Mouse (Mus musculus): ENCODE measurements around the gene Fis1. TPM values are rescaled to one million over a fixed set of nuclear protein-coding genes. Genes with fewer than 3 reads are reported as not detected.

The Fis1 gene
- total RNA-seq, 2 experiments from 2014 or later = 222 to 225 TPM

DNA sequence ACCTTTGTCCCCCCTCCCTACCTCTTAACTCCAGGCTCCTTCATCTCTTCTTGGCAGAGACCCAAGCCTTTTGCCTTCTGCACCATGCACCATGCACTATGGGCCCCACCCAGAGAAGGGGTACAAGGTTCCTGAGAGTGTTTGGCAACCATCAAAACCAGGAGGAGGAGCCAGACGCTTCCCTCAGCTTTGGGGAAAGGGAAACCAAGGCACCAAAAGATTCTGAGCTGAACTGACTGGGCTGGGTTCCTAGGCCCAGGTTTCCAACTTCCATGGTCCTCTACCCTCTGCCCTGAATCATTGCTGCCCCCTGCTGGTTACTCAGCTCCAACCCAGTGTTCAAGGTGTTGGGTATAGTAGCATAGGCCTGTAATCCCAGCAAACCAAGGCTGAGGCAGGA is 17.6 kb downstream of the Fis1 start:
- peak in 1 of 2 experiments; percentile 26 for DNase-seq

DNA sequence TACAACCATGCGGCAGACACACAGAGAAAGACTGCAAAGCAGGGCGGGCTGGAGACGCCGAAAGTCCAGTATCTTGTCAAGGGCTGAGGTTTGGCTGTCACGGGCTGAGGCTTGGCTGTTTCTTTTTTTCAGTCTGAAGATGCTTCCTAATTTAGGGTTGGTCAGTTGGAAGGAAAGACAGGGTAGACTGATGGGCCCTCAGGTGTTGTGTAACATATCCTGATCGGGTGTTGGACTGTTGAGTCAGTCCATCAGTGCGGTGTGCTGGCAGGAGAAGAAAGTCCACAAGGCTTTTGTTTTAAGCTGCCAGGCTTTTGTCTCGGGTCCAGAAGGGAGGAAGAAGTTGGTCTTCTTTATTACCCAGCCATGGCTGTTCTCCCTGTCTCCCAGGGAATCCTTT is 20.6 kb downstream of the Fis1 start:
- no peak for DNase-seq

DNA sequence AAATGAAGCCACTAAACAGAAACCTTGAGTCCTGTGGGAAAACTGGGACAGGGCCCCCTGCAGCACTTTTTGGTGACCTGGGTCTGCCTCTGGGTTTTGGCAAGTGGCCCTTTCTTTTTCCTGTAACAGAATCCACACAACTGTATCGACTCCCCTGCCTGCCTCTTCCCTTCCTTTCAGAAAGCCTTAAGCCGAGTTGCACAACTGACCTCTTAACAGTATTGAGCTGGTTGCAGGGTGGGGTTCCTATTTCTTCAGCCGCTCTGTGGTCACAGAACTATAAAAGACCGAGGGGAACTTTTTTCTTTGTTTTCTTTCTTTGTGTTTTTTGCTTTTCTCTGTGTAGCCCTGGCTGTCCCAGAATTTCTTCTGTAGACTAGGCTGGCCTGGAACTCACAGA is 24.7 kb downstream of the Fis1 start:
- no peak for DNase-seq

DNA sequence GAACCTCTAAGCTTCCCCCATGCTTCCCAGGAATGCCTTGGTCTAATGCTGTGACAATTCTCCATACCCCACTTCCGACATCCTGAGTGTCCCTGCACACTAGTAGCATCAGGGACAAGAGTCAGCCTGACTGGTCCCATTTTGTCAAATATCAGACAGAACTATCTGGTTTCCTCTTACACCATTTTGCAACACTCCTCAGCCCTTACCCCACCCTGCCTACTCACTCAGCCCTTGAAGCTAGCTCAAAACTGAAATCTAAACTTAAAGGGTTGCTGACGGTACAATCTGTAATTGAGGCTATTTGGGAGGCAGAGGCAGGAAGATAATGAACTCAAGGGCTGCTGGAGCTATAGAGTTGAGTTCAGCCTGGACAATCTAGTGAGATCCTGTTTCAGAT is 26.7 kb downstream of the Fis1 start:
- no peak for DNase-seq

DNA sequence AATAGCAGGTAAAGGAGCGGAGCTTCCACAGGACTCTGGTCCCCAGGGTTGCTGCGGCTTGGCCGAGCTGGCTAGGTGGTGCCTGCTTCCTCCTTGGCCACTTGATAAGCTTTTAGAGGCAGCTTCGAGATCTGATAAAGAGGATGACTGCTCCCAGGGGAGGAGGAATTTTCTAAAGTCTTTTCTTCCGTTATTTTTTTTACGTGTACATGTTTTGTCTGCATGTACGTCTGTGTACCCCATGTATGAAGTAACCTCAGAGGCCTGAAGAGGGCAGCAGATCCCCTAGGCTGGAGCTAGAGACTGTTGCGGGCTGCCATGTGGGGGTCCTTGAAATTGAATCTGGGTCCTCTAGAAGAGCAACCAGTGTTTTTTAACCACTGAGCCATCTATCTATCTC is 27.9 kb downstream of the Fis1 start:
- no peak for DNase-seq

DNA sequence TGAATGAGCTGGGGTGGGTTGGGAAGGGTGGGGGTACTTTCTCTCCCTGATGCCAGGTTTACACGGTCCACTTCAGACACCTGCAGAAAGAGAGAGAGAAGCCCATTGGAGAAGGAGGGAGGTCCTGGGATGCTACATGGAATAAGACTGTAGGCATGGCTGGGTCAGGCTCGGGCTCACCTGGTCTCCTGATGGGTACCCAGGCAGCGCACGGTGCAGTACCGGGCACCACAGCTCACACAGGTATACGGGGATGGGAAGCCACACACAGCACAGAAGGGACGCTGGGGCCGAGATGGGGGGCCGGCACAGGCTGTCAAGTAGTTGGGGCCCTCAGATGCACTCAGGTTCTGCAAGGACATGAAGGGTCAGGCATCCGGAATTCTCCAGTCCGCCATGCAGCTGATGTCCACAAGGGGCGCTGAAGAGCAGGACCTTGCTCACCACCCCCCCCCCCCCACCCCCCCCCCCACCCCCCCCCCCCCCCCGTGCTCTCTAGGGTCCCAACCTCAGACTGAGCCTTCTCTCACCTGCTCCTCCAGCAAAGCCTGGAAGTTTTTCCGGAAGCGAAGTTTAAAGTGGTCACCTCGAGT is 29.4 kb downstream of the Fis1 start:
- no peak for DNase-seq

DNA sequence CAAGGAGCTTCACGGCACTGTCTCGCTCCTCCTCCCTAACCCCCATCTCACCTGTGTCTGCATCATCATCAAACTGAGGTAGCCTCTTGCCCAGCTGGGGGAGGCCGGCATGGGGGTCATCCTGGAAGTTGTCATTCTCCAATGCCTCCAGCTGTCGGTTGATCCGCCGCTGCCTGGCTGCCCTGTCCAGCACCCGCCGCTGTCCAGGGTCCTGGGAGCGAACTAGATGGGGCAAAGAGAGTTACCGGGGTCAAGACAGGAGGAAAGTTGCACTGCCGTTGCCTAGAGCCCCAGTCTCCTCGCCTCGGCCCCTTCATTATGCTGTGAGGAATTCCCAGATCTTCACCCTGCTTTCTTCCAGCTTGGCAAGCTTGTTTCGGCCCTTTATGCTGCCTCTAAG is 31.8 kb downstream of the Fis1 start:
- no peak for DNase-seq

DNA sequence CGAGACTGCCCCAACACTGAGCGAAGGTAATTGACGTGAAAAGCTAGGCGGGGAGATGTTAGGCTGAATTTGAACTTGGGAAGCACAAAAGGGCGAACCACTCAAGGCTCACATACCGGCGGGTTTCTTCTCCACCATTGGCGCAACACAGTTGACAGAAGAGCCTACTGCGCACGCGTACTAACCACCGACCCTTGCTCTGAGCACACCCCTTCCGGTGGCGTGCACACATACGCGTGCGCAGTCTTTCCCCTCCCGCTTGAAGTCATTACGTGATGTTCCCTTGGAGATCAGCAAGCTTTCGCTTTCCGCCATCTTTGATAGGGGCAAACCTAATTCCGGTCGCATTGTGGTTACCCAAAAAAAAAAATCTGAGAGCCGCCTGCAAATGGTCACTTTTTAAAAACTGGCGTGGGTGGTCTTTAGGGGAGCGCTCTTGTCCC is 33.6 kb downstream of the Fis1 start, which contains the start of gene Plod3:
Gene Plod3, plus strand, starts transcription at position 325 of the 443 bp plus-strand sequence.
- DNase-seq = peak; percentile 94

DNA sequence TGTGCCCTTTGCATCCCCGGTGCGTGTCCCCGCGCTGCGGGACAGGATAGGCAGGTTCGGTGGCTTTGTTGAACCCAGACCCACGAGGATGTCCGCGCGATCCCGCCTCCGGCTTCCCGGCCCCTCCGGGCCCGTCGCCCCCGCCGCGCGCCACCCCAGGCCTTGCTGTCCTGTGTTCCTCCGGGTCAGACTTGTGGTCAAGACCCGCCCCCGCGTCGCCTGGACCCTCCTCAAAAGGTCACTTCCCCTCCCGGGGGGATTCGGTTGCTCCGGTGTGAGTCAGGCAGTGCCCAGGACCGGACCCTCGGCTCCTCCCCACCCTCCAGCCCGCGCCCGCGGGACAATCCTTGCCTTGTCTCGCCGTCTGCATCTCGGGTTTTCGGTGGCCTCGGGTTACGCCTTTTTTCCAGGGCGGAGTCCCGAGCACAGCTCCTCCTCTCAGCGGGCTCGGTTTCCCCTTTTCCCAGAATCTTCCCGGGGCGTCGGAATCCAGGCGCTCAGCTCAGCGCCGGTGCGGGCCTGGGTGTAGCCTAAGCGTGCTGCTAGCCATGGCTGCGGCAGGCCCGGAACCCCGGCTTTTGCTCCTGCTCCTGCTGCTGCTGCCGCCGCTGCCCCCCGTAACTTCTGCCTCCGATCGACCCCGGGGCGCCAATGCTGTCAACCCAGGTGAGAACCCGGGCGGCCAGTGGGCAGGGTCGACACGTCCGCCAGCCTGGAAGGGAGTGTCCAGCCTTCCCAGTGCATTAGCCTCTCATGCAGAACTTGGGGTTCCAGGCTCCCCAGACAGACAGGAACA is 34.3 kb downstream of the Fis1 start:
- DNase-seq = peak; percentile 80 to 85

DNA sequence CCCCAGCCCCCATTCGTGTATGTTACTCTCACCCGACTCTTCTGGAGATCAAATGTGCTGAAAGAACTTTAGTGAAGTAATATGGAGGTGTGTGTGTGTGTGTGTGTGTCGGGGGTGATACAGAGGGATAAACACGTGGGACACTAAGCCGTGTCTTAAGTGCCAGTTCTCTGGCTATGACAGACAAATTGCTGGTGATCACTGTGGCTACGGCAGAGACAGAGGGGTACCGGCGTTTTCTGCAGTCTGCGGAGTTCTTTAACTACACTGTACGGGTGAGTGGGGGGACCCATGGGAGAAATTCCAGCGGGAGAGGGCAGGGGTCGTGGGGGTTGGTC is 34.8 kb downstream of the Fis1 start, which contains the start of gene Znhit1:
Gene Znhit1, minus strand, starts transcription at position 88 of the 338 bp plus-strand sequence.
- no peak for DNase-seq

DNA sequence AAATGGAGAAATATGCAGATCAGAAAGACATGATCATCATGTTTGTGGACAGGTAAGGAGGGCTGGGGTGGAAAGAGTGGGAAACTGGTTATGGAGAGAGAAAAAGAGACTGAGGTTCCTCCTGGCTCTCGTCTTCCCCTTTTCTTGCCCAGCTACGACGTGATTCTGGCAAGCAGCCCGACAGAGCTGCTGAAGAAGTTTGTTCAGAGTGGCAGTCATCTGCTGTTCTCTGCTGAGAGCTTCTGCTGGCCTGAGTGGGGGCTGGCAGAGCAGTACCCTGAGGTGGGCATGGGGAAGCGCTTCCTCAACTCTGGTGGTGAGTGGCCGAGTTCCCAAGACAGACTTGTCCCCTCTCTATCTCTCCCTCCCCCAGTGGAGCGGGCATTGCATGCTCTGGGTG is 35.3 kb downstream of the Fis1 start:
- peak; percentile 40 to 54 for DNase-seq

DNA sequence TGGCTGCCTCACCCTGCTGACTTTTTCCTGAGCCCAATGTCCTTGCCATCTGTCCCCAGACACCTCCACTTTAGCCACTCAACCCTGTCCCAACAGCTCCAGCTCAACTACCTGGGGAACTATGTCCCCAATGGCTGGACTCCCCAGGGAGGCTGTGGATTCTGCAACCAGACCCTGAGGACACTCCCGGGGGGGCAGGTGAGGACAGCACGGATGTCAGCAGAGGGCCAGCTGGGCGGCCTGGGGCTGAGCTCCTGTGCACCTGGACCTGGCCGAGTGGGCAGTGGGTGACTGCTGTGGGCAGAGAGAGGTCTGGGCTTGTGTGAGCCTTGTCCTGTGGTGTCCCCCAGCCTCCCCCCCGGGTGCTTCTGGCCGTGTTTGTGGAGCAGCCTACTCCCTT is 36.7 kb downstream of the Fis1 start:
- no peak for DNase-seq

DNA sequence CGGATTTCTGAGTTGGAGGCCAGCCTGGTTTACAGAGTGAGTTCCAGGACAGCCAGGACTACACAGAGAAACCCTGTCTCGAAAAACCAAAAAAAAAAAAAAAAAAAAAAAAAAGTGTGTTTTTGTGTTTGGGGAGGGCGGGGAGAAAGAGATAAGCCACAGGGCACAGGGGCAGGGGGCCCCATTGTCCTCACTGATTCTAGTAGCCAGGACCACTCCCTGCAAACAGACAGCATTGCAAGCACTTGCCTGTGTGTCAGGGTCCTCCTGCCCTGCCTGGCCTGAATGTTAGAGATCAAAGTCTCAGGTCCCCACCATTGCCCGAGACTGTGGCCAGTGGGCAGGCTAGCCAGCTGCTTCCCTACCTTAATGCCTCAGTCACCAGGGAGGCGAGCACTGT is 46.4 kb downstream of the Fis1 start:
- DNase-seq = no peak

DNA sequence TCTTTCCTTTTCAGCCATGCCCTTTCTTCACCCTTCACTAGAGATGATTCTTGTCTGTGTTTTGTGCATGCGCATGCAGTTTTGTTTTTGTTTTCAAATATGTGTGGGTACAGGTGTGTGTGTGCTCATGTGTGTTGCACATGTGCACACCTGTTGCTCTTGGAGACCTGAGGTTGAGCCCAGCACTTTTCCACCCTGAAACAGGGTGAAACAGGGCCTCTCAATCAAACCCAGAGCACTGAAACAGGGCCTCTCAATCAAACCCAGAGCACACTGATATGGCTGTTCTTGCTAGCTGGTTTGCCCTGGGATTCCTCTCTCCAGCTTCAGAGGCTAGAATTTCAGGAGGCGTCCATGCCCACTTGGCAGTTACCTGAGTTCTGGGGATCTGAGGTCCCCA is 47.5 kb downstream of the Fis1 start:
- DNase-seq = no peak

DNA sequence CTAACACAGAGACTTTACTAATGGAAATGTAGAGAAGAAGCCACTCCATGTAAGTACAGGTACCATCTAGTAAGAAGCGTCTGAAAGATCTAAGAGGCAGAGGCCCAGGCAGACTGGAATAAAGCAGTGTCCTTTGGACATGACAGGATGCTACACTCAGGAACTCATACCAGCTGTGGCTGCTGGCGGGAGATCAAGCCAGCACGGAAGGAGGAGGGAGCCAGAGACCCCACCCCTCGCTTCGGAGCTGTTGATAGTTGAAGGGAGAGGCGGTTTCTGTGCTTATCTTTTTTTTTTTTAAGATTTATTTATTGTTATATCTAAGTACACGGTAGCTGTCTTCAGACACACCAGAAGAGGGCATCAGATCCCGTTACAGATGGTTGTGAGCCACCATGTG is 54.2 kb downstream of the Fis1 start:
- DNase-seq = no peak

DNA sequence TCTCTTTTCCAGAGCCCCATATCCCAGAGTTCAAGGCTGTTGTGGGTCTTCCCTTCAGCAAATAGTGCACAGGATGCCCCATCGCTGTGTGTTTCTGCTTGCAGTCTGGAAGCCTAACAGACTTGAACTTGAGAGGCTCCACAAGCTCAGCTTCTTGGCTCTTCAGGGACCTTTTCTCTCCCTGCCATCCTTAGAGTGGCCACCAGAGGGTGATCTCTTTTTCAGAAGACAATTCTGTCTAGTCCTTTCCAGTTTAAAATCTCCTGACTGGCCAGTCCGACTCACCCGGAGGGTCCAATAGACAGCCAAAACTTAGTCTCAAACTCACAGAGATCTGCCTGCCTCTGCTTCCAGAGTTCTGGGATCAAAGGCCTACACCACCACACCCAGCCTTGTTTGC is 56.9 kb downstream of the Fis1 start:
- DNase-seq = no peak

DNA sequence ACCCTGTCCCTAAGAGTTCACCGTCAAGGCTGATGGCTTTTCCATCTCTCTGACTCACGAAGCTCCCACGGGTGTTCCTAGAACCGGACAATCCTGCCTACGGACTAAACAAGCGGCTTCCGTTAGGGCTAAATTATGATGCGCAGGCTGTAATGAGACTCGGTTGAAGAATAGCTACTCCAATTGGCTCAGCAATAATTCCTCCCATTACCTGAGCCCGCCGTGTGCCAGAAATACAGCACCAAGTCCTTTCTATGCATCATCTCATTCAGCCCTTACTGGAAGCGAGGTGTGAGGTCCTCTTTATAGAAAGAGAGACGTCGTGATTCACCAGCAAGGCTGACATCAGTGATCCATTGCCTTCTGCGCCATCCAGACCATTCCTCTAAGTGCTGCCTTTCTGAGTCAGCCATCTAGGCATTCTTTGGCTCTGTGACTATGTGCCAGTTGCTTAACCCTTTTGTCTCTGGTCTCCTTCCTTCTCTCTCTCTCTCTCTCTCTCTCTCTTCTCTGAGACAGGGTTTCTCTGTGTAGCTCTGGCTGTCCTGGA is 59.4 kb downstream of the Fis1 start:
- DNase-seq = no peak

Small RNA genes within 50 kb of the gene (microRNA-seq; reads per million reads assigned to microRNA genes)
- gene Mir702 = 214 to 307 reads per million in 2 experiments

Other genes with a start within 250 kb of the Fis1 start
- gene Col26a1, start 70.1 kb upstream of the Fis1 start, total RNA-seq (2021) = 1 to 10 TPM; 3.7 to 3.9 TPM
- gene Ift22, start 45.1 kb upstream of the Fis1 start, total RNA-seq (2021) = 10 to 100 TPM; 87.2 to 94.7 TPM
- gene Cldn15, start 13.3 kb downstream of the Fis1 start, total RNA-seq (2021) = under 1 TPM in 1 of 2 experiments, not detected in 1; 0.20 TPM
- 10 to 100 TPM; 39.2 to 41.0 TPM for gene Plod3, start 33.7 kb downstream of the Fis1 start, total RNA-seq (2021)
- 10 to 100 TPM; 82.4 to 85.2 TPM for gene Znhit1, start 34.7 kb downstream of the Fis1 start, total RNA-seq (2021)
- 100 to 1,000 TPM; 185 to 237 TPM for gene Vgf, start 73.1 kb downstream of the Fis1 start, total RNA-seq (2021)
- 100 to 1,000 TPM; 286 to 323 TPM for gene Ap1s1, start 92.9 kb downstream of the Fis1 start, total RNA-seq (2021)
- under 1 TPM; 0.37 to 0.56 TPM for gene Serpine1, start 119.0 kb downstream of the Fis1 start, total RNA-seq (2021)
- 1 to 10 TPM; 4.6 to 6.5 TPM for gene Trim56, start 162.9 kb downstream of the Fis1 start, total RNA-seq (2021)
- gene Muc3, start 196.0 kb downstream of the Fis1 start, total RNA-seq (2021) = not detected